Mouse (Mus musculus): ENCODE data around the gene Faah. TPM values are rescaled to one million over a fixed set of nuclear protein-coding genes. Genes with fewer than 3 reads are reported as not detected.

Faah gene
- 0.27 and 3.2 TPM in 2 replicates for total RNA-seq (2023)

DNA sequence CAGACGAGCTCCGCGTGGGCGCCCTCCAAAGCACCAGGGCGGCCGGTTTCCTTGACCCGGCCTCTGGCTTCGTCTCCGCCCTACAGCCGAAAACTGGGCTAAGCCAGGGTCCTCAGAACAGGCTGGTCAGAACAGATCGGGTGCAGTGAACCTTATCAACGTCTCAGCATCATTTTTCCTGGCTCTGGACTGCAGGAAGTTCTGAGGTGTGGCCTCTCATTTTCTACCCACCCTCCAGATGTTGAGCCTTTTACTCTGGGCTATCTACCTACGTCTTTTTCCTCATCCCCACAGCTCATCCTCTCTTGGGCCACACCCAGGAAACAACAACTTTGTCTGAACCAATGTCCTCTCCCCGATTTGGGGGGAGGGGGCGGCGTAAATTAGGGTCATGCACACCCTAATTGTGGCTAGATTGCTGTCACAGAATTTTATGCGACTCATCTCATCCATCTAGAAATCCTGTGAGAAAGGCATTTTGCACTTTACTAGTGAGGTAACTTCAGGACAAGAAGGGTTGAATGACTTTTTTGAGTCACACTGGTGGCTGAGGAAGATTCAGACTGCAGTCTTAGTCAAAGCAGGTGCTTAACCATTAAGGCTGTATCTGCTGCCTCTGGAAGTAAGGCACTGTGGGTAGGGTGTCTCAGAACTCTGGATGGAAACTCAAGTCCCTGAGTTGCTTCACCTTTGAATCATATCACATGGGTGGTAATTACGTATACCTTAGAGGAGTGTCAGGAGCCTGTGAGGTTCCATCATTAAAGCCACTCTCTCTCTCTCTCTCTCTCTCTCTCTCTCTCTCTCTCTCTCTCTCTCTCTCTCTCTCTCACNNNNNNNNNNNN lies at the start of gene Faah:
TSS of gene Faah (minus strand) at position 25 of the 845 bp plus-strand sequence.

GRCm38 (mm10) chr4:116053399-116053961 lies 35.8 kb upstream of the Faah start, which contains the start of gene Nsun4:
Gene Nsun4 (minus strand): TSS chr4:116053876.

DNA sequence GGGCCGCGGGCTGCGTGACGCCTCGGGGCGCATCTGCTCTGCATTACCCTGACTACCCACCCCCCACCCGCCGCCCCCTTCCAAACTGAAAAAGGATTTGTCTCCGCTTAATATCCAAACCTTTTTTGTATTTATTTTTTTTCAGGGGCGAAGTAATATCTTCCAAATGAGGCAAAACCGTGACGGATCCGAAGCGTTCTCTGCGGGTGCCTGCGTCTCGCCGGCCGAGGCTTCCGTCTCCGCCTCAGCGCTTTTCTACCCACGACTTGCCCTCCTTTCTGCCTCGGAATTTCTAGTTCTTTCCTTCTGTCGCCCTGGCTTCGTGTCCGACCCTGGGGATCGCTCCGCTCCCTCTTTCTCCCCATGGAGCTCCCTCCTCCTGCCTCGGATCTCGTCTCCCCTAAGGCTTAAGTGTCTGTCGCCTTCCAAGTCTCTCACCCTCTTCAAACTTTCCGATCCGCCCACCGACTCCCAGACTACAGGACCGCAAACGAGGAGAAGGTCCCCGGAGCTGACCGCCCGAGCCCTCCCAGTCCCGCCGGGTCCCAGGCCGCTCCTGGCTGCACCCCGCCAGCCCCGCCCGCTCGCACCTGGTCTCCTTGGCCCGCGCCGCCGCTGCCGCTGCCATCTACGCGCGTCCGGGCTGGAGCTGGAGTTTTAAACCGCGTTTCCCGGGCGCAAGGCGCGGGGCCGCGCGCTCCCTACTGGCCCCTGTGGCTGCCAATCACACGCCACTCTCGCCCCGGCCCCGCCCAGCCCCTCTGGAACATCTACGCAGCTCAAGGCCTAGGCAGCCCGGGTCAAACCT lies 78.2 kb downstream of the Faah start, which contains the start of gene Dmbx1:
TSS of gene Dmbx1 (minus strand) at position 632 of the 808 bp plus-strand sequence.

Other genes with a start within 250 kb of the Faah start
- not detected in 2 replicates for gene Tex38, start 236.9 kb downstream of the Faah start, total RNA-seq (2023)
- 9.7 and 9.9 TPM in 2 replicates for gene Atpaf1, start 233.1 kb downstream of the Faah start, total RNA-seq (2023)
- gene Mob3c, start 189.8 kb downstream of the Faah start, total RNA-seq (2023) = 25.1 and 30.2 TPM in 2 replicates
- 115 and 144 TPM in 2 replicates for gene Mknk1, start 178.7 kb downstream of the Faah start, total RNA-seq (2023)
- not detected in 2 replicates for gene Kncn, start 133.5 kb downstream of the Faah start, total RNA-seq (2023)
- not detected in 2 replicates for gene 6430628N08Rik, start 127.3 kb downstream of the Faah start, total RNA-seq (2023)
- gene Dmbx1, start 78.0 kb downstream of the Faah start, total RNA-seq (2023) = not detected in 2 replicates
- 7.5 and 9.8 TPM in 2 replicates for gene Nsun4, start 36.0 kb upstream of the Faah start, total RNA-seq (2023)
- gene Uqcrh, start 57.1 kb upstream of the Faah start, total RNA-seq (2023) = 191 and 244 TPM in 2 replicates
- 18.4 and 22.5 TPM in 2 replicates for gene Lrrc41, start 57.3 kb upstream of the Faah start, total RNA-seq (2023)
- 12.9 and 14.0 TPM in 2 replicates for gene Rad54l, start 105.8 kb upstream of the Faah start, total RNA-seq (2023)
- gene Pomgnt1, start 105.9 kb upstream of the Faah start, total RNA-seq (2023) = 7.2 and 8.5 TPM in 2 replicates
- not detected in 2 replicates for gene Lurap1, start 133.4 kb upstream of the Faah start, total RNA-seq (2023)
- not detected in 2 replicates for gene Tspan1, start 149.7 kb upstream of the Faah start, total RNA-seq (2023)
- not detected in 2 replicates for gene 1700042G07Rik, start 155.4 kb upstream of the Faah start, total RNA-seq (2023)
- not detected in 2 replicates for gene Gm49337, start 155.5 kb upstream of the Faah start, total RNA-seq (2023)
- gene Pik3r3, start 203.7 kb upstream of the Faah start, total RNA-seq (2023) = 0.47 and 0.64 TPM in 2 replicates

Measured in neutrophil, adult 65 days (primary cell).